Mouse (Mus musculus): ENCODE measurements around the gene Cdkl3.
A peak's percentile ranks its signal among the peaks of the same experiment; 100 is the strongest.

The Cdkl3 gene

GRCm38 (mm10) chr11:52003772-52004528 lies at the start of gene Cdkl3:
TSS of gene Cdkl3 (plus strand) at chr11:52004221.
- DNase-seq (ENCODE audit: low spot score in 2 of 2), result peak; percentile 90 to 94

- no peak for DNase-seq (ENCODE audit: low spot score in 2 of 2)
Measured at GRCm38 (mm10) chr11:51956112-51956511, 47.9 kb upstream of the Cdkl3 start.

- no peak for DNase-seq (ENCODE audit: low spot score in 2 of 2)
Measured at GRCm38 (mm10) chr11:51957760-51958159, 46.3 kb upstream of the Cdkl3 start.

DNA sequence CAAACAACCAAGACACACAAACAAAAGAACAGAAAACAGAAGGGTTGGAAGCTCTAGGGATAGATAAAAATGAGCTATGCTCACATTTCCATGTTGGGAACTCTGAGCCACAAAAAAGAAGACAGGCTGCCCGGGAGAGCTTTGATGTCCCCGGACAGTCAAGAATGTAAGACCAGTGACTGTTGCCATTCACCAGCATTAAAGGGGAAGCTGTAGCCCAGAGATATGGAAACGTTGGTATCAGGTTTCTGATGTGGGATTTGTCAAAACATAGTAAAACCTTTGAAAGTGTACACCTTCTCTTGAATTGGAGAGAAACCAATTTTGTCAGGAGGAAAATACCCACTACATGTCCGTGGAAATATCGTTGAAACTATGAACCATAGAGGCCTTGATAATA lies 44.5 kb upstream of the Cdkl3 start:
- no peak for DNase-seq (ENCODE audit: low spot score in 2 of 2)

DNA sequence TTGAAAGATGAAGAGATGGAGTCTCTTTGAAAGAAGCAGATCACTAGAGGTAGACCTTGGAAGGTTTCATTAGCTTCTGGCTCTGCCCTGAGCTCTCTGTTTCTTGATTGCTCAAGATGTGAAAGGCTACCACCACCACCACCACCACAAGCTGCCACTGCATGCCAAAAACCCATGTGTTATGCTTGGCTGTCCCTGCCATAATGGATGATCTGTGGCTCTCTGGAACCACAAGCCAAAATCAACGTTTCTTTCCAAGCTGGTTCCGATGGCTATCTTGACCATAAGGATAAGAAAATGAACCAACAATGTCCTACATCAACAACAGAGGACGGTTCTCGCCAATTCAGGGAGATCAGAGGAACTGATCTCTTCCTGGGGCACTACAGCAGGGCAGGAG lies 44.0 kb upstream of the Cdkl3 start:
- DNase-seq (ENCODE audit: low spot score in 2 of 2), result no peak

GRCm38 (mm10) chr11:51960967-51961471 lies 43.0 kb upstream of the Cdkl3 start:
- DNase-seq (ENCODE audit: low spot score in 2 of 2), result no peak

- DNase-seq (ENCODE audit: low spot score in 2 of 2), result no peak
Measured at GRCm38 (mm10) chr11:51961761-51962160, 42.3 kb upstream of the Cdkl3 start.

DNA sequence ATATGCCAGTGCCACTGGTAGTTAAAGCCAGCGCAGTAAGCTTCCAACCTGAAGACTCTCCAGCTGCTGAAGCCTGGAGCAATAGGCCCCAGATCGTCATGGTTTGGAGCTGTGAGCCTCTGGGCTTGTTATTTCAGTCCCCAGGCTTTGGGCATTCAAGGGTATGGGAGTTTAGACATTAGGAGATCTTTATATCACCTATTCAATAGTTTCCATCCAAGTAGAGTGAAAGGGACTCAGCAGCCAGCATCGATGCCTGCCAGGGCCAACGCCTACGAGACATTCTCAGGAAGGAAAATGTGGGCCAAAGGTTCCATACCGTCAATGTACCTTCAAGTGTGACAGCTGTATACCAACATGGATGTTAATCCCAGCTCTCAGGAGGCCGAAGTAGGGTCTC lies 41.7 kb upstream of the Cdkl3 start:
- no peak for DNase-seq (ENCODE audit: low spot score in 2 of 2)

DNA sequence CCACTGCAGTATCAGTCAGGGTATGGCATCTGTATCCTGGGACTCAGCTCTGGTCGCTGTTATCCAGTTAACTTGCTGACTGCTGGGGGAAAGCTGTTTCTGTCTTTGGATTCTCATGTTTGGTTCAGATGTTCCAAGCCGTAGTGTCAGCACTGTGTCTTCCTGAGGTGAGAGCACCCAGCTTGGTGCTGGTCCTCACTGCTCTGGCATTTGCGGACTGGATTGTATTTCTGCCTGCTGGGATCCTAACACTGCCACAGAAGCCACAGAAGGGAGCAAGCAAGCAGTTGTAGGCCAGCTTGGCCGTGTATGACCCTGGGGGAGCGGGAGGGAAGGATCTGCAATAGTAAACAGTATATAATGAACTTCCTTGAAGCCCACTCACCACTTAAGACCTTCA lies 37.4 kb upstream of the Cdkl3 start:
- DNase-seq (ENCODE audit: low spot score in 2 of 2), result no peak

- peak; percentile 99 to 100 for DNase-seq (ENCODE audit: low spot score in 2 of 2)
Measured at GRCm38 (mm10) chr11:51967443-51968401, 36.3 kb upstream of the Cdkl3 start, which contains the start of gene Cdkn2aipnl. TSS of gene Cdkn2aipnl (plus strand) at chr11:51967661.

GRCm38 (mm10) chr11:51968896-51969295 lies 35.1 kb upstream of the Cdkl3 start:
- DNase-seq (ENCODE audit: low spot score in 2 of 2), result no peak

DNA sequence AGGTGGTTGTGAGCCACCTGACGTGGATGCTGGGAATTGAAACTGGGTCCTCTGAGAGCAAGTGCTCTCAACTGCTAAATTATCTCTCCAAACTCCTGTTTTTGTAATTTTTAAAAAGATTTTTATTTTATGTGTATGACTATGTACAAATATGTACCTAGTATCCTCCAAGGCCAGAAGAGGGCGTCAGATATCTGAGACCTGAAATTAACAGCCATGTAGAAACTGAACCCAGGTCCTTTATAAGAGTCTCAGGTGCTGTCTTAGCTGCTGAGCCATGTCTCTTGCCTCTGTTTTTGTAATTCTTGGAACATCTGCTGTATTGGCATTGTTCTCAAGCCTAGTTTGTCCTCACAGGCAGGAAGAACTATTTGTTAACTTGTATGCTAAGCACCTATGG lies 34.5 kb upstream of the Cdkl3 start:
- DNase-seq (ENCODE audit: low spot score in 2 of 2), result no peak

- DNase-seq (ENCODE audit: low spot score in 2 of 2), result no peak
Measured at GRCm38 (mm10) chr11:51971644-51972043, 32.4 kb upstream of the Cdkl3 start.

DNA sequence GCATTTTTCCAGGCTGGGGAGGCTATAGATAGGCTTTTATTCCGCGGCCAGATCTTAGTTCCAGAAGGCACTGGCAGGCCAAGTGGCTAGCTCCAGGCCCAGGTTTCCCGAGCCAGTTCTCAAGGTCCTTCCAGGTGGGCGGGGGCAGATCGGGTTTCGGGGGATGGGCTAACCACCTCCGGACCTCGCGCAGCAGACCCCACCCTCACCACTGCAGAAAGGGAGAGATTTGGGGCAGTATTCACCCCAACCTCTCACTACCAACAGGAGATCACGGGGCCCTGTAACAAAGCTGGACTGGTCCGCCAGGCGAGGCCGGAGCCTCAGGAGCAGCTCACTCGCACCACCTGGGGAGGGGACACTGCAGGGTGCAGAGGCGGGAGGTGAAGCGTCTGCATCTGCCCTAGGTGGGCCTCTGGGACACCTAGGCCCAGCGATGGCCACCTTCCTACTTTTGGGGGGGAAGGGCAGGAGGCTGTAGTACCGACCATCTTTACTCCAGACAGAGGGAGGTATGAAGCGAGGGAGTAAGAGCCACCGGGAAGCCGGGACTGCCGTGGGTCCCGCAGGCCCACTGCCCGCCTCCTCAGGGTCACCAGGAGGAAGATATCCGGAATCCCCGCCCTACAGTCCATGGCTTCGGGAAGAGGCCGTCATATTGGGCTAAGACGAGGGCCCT lies 4.3 kb upstream of the Cdkl3 start:
- peak; percentile 43 to 72 for DNase-seq (ENCODE audit: low spot score in 2 of 2)

DNA sequence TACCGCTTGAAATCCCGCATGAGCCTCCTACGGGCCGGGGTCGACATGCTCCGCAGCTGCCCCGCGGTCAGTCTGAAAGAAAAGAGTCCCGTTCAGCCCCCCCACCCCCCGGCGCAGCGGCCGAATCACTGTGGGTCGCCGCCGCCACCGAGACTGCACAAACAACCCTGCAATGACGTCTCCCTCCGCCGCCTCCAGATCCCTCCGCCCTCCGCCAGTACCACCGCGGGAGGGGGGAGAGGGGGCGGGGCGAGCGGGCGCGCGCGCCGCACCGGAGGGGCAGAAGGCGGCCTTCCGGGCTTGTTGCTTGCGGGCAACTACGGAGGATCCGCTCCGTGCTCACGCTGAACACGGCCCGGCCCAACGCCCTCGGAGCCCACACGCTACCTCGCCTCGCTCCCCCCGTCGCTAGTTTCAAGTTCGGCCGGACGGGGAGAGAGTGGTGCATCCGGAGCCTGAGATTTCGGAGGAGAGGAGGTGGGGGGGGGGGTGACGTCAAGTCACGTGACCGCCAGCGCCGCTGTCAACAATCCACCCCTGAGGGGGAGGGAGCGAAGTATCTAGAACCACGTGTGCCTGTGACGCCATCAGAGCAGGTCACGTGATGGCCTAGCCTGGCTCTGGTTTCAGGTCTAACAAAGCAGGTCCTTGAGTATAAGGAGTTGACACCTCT lies 3.6 kb upstream of the Cdkl3 start, which contains the start of gene Ube2b:
Gene Ube2b (minus strand): TSS at position 473 of the 673 bp plus-strand sequence.
- peak; percentile 90 to 95 for DNase-seq (ENCODE audit: low spot score in 2 of 2)

- no peak for DNase-seq (ENCODE audit: low spot score in 2 of 2)
Measured at GRCm38 (mm10) chr11:52001341-52001740, 2.7 kb upstream of the Cdkl3 start.

- DNase-seq (ENCODE audit: low spot score in 2 of 2), result no peak
Measured at GRCm38 (mm10) chr11:52001861-52002260, 2.2 kb upstream of the Cdkl3 start.

- no peak for DNase-seq (ENCODE audit: low spot score in 2 of 2)
Measured at GRCm38 (mm10) chr11:52002842-52003504, 1.0 kb upstream of the Cdkl3 start.

DNA sequence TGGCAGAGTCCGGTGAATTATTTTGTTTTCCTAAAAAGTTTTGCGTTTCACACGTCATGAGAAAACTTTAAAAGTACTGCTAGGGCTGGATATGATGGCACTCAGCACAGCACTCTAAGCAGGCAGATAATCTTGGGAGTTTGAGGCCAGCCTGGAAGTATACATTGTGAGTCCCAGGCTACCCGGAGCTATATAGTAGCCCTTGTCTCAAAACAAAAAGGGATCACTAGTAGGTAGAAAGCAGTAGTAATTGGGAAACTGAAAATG lies 583 bp upstream of the Cdkl3 start:
- no peak for DNase-seq (ENCODE audit: low spot score in 2 of 2)

- no peak for DNase-seq (ENCODE audit: low spot score in 2 of 2)
Measured at GRCm38 (mm10) chr11:52005586-52005985, 1.6 kb downstream of the Cdkl3 start.

GRCm38 (mm10) chr11:52011011-52011410 lies 7.0 kb downstream of the Cdkl3 start:
- no peak for DNase-seq (ENCODE audit: low spot score in 2 of 2)

Data from spleen, postnatal 4 days (tissue).